Mouse (Mus musculus): ENCODE data around the gene Gm8300.
"Not testable (repeated sequence)": the region's sequence is repeated elsewhere in the genome, so short reads cannot be mapped to it uniquely, and the experiment has no call there.

Gm8300 gene

DNA sequence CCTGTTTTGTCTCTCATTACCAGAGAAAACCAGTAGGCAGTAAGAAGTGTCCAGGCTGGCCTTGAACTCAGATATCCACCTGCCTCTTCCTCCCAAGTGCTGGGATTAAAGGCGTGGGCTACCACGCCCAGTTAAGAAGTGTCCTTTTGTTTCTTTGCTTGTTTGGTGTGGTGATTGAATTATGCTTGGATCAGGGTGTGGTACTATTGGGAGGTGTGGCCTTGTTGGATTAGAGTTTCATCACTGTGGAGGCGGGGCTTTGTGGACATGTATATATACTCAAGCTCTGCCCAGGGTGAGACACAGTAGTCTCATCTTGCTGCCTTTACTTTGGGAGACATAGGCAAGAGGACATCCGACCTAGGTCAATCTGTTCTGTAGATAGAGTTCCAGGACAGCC is at the start of gene Gm8300:
Gene Gm8300, plus strand, starts transcription at position 301 of the 400 bp plus-strand sequence.
- not testable (repeated sequence) for DNase-seq (ENCODE audit: extremely low spot score)

DNA sequence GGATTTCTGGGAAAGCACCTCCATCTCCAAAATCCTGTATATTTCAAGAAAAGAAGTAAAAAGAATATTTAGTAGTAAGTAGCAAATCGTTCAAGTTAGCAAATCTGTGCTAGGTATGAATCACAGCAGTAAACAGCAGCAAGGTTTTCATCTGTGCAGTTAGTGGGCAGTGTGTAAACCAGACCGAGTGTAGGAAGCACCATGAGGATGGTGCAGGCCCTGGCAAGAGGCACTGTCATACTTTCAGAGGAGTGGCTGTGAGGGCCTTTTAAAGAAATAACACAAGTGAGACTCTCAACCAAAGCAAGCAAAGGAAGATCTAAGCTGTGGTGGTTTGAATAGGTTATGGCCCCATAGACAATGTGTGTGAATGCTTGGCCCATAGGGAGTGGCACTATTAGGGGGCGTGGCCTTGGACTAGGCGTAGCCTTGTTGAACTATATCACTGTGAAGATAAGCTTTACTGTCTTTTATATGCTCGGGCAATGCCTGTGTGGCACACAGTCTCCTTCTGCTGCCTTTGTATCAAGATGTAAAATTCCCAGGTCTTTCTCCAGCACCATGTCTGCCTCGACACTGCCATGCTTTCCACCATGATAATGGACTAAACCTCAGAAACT is 49.3 kb upstream of the Gm8300 start:
- DNase-seq (ENCODE audit: extremely low spot score), result no peak

DNA sequence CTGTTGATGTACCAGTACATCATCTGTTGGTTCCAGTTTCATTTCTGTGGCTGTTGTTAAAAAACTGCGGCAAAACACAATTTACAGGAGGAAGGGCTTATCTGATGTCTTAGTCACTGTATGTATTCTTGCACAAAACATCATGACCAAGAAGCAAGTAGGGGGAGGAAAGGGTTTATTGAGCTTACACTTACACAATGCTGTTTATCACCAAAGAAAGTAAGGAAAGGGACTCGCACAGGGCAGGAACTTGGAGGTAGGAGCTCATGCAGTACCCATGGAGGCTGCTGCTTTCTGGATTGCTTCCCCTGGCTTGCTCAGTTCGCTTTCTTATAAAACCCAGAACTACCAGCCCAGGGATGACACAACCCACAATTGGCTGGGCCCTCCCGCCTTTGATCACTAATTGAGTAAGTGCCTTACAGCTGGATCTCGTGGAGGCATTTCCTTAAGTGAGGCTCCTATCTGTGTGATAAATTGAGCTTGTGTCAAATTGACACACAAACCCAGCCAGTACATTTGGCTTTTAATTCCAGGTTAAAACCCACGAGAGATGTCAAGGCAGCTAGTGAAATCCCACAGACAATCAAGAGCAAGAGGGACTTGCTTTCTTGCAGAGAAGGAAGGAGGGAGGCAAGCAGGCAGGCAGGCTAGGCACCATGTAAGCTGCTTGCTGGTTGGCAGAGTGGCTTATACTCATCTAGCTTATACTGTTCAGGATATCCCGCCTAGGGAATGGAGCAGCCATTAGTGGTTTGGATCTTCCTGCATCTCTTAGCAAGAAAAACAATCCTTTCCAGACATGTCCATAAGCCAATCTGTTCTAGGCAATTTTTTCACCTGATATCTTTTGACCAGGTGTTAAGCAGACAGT is 43.6 kb upstream of the Gm8300 start:
- DNase-seq (ENCODE audit: extremely low spot score), result peak; percentile 12

DNA sequence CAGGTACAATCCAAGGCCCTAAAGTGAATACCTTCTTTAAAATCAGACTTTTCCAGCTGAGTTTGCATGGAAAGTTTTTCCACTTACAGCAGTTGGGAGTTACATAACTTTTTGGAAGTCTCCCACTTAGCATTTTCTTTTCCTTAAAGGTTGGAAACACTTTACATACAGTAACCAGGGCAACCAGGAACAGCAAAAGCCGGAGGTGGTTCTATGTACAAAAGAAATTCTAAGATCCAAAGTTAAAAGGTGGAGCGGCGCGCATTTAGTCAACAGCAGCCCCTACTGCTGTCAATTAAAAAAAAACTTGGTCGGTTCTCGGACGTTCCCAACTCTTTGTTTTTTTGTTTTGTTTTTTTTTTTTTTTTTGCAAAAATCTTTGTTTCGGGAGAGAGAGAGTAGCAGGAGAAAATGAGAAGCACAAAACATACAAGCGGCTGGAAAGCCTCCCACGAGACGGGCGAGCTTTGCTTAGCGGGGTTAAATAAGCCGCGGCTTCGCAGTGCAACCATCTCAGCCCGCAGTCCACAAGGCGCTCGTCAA is 42.6 kb upstream of the Gm8300 start:
- peak; percentile 7 for DNase-seq (ENCODE audit: extremely low spot score)

DNA sequence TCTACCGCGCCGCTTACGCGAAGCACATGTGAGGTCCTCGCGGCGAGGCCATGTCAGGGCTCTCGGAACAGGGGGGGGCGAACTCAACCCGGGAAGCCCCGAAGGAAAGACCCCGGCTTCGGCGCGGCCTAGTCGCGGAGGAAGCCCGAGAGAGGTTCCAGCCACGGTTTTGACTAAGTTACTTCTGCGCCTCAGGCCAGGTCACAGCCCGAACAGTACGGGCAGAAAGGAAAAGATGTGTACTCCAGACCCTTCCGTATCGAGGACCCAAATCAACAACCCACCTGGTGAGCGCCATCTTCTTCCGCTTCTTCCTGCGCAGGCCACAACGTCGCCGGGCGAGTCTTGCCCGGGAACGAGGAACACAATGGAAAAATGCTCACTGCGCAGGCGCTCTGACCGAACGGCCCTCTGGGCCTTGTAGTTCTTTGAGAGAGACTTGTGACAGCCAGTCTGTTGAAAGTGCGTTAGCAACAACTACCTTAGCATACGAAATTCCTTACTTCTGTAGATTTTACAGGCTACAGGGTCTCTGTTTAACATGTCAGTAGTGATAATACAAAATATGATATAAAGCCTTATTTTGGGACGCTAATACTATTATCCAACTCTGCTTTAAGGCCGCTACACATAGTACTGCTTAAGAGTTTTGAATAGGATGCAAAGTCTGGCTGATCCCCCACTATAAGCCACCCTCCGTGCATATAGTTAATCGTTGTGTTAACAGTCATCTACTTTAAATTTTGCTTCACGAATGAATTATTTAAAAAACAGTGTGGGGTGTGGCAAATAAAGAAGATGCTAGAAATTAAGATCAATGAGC is 41.9 kb upstream of the Gm8300 start, which contains the start of gene Snw1:
Gene Snw1, minus strand, starts transcription at position 311 of the 823 bp plus-strand sequence.
- peak; percentile 92 for DNase-seq (ENCODE audit: extremely low spot score)

DNA sequence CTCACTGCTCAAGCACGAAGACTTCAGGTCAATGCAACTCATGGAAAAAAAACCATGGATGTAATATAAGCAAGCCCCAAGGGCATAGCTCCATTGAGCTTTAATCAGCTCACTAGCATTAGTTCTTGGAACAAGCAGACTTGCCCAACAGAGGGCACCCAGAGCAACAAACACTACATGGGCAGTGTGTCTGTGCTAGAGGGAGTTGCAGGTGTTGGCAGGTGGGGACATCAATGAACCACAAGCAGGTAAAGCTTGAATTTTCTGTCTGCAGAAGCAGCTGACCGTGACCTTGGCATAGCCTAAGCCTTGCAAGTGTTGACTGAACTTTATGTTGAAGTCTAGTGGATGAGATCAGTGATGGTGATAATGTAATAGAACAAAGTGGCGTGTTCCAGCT is 39.4 kb upstream of the Gm8300 start:
- DNase-seq (ENCODE audit: extremely low spot score), result no peak

DNA sequence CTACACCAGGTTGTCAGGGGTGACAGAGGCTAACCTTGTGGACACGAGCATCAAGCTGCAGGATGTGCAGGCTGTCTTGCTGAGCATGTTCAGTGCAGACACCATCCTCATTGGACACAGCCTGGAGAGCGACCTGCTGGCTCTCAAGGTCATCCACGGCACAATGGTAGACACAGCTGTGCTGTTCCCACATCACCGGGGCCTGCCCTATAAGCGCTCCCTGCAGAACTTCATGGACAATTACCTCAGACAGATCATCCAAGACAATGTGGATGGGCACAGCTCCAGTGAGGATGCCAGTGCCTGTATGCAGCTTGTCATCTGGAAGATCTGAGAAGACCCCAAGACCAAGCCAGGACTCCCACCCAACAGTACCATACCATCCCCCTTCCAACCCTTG is 31.6 kb upstream of the Gm8300 start:
- DNase-seq (ENCODE audit: extremely low spot score), result not testable (repeated sequence)

DNA sequence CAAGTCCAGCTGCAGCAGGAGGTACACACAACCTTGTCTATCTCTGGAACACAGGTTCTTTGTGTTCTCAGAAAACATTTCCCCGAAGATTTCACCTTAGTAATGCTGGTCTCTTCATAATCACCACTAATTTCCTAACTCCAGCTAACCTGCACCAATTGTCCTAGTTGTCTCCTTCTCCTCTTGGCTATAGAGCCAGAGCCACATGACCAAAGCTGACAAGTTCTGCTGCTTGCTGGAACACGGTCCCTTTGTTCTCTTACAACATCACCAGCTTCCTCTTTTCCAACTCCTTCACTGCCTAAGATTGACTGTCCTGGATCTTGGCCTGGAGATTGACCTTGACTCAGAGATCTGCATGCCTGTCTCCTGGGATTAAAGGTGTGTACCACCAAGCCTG is 25.4 kb upstream of the Gm8300 start:
- DNase-seq (ENCODE audit: extremely low spot score), result not testable (repeated sequence)

DNA sequence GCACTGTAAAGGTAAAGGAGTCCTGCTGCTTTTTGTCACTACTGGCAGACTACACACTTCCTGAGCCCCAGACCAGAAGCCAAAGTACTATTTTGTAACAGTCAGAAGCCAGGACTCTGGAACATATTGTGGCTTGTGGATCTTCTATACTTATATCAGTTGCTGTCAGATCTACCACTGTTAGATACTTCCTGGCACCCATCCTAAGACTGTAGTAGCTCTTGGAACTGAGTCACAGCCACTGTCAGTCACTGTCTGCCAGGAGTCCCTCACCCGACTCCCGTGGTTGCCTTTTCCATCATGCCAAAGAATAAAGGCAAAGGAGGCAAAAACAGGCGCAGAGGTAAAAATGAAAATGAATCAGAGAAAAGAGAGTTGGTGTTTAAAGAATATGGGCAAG is 19.7 kb upstream of the Gm8300 start, which contains the start of gene Gm5788:
Gene Gm5788, plus strand, starts transcription at position 301 of the 400 bp plus-strand sequence.
- not testable (repeated sequence) for DNase-seq (ENCODE audit: extremely low spot score)

DNA sequence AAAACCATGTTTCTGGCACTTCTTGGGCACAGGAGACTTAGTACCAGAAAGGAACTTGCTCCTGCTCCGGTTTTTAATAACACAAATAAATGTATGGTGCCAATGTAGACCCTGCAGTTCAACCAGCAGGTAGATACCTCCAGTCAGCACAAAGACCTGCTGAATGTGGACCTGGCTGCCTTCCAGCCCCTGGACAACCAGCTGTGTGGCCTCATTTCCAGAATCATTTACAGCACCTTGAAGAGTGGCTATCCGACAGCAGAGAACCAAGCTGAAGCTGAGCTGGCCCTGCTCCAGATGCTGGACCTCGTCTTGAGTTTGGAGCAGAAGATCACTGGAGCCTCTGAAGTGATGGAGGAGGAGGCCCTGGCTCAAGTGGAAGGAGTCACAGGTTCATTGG is 5.5 kb downstream of the Gm8300 start:
- not testable (repeated sequence) for DNase-seq (ENCODE audit: extremely low spot score)

DNA sequence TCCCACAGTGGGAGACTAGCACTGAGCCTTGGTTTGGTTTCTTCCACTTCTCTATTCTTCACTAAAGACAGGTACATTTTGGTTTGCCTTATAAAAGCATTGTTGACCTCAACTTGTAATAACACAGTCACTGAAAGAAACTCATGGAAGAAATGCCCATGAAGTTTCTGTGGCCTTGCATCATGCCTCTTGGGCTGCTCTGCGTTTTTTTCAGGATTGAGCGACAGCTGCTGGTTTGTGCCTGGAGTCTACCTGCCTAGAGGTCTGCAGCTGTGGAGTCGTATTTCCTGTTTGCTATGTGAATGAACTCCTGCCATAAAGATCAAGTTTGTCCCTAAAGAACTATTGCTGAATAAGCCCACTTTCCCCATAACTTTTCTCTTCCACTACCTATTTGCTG is 29.8 kb downstream of the Gm8300 start:
- DNase-seq (ENCODE audit: extremely low spot score), result no peak

DNA sequence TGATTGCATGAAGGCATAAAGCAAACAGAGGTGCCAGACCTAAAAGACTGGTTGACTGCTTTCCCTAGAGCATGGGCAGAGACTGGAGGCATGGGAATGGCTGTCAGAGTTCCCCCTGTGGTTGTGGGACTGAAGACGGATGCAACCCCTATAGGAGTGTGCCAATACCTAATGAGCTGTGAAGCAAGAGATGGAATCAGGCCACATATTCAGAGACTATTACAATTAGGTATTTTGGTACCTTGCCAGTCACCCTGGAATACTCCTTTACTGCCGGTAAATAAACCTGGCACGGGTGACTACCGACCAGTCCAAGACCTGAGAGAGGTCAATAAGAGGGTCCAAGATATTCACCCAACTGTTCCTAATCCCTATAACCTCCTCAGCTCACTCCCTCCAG is 36.5 kb downstream of the Gm8300 start:
- DNase-seq (ENCODE audit: extremely low spot score), result not testable (repeated sequence)

Data from embryo, embryonic 9.5 days (tissue).